Mouse (Mus musculus): ENCODE measurements around the gene Gm10310. TPM values are rescaled to one million over a fixed set of nuclear protein-coding genes. Genes with fewer than 3 reads are reported as not detected.
"Not testable (repeated sequence)": the region's sequence is repeated elsewhere in the genome, so short reads cannot be mapped to it uniquely, and the experiment has no call there.

Gene Gm10310
- not detected for total RNA-seq (2021)
- long read RNA-seq, experiment 1, result 0 reads
- long read RNA-seq, experiment 2, result 0 reads

DNA sequence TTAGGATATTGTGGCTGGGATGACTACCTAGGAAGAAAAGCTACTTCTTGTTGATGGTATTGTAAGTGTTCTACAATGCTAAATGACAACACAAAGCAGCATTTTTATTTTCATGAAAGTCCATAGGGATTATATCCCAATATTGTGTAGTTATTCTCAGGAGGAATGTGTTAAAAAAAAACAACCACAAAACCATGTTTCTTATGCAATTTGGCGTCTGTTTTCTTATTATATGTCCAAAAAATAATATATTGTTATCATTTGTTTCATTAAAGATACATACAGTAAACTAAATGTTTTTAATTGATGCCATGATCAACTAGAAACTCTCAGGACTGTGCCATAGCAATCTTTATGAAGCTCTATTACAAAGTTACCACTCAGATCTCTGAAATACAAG lies at the start of gene Gm10310:
TSS of gene Gm10310 (minus strand) at position 101 of the 400 bp plus-strand sequence.
- not testable (repeated sequence) for DNase-seq (ENCODE audit: low spot score in 2 of 2)

DNA sequence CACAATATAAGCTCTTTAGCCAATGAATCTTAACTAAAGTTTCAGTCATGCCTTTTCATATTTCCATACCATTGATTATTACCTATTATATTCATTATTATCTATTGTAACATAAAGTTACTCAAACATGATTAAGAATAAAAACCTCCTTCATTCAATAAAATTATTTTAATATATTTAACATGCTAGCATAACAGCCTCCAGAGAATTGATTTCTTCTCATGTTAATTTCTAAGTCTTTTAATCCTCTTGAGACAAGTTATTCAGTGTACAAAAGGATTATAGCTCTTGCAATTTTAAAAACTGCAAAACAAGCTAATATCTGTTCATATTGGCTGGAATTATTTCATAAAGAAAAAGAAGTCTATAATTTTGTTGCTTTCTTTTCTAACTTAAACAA lies 45.2 kb upstream of the Gm10310 start, which contains the start of gene Olfr821:
TSS of gene Olfr821 (plus strand) at position 301 of the 400 bp plus-strand sequence.
- DNase-seq (ENCODE audit: low spot score in 2 of 2), result no peak

DNA sequence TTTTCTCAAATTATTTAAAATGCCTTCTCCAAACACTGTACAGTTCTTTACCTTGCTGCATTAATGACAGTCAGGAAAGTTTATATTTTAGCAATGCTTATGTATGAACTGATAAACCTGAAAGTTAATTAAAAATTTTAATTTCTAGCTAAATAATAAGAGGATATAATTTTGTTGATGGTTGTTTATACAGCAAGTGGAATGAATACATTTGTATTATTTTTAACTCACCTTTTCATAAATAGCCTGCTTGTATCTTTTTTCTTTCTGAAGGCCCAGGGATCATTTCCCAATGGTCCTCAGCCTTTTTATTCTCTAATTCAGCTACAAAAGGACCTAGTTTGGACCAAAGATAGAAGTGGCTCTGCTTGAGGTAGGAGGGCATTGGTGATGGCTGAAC lies 27.5 kb upstream of the Gm10310 start, which contains the start of gene Olfr820:
TSS of gene Olfr820 (plus strand) at position 301 of the 400 bp plus-strand sequence.
- no peak for DNase-seq (ENCODE audit: low spot score in 2 of 2)

DNA sequence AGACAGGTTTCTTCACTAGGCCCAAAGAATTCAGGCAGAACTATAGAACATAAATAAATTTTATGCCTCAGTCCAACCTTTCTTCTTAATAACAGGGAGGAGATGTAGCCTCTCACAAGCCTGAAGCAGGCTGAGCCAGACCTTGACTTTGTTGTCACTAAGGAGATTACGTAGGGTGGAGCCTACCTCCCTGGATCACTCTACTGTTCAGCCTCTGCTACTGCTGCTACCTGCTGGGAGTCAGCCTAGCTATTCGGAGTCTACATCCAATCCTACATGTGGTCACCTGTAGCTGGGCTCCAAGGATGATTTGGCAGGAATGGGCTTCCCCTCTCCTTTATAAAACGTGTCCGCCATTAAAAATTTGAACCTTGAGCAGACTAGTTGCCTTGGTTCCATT lies 20.5 kb upstream of the Gm10310 start:
- DNase-seq (ENCODE audit: low spot score in 2 of 2), result not testable (repeated sequence)

DNA sequence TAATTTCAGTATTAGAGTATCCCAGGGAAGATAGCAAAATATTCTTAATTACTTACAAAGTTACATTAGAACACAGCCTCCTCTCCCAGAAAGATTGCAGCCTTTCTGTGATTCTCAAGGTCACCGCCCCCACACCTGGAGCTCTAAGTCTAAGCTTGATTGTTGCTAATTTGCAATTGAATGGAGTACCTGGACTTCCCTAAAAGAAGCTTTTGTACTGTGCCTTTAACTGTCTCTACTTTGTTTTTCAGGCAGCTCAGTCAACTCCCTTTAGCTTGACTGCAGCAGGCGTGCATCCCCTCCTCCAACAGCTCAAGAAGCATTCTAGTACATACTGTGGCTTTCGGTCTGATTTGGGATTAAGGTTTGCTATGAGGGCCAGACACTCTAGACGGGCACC lies 19.2 kb upstream of the Gm10310 start:
- DNase-seq (ENCODE audit: low spot score in 2 of 2), result not testable (repeated sequence)

DNA sequence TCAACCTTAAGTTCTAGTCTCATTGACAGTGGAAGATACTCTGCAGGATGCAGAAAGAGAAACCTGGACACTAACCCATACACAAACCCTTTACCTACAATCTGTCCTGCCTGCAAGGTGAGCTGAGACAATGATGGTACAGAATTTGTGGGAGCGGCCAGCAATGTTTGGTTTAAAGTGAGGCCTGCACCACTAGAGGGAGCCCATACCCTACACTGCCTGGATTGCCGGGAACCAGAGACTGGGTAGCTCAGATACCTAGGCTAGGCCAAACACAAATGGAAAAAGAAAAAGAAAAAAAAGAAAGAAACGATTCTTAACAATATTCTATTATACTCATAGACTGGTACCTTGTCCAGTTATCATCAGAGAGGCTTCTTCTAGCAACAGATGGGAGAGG lies 3.0 kb downstream of the Gm10310 start:
- not testable (repeated sequence) for DNase-seq (ENCODE audit: low spot score in 2 of 2)

DNA sequence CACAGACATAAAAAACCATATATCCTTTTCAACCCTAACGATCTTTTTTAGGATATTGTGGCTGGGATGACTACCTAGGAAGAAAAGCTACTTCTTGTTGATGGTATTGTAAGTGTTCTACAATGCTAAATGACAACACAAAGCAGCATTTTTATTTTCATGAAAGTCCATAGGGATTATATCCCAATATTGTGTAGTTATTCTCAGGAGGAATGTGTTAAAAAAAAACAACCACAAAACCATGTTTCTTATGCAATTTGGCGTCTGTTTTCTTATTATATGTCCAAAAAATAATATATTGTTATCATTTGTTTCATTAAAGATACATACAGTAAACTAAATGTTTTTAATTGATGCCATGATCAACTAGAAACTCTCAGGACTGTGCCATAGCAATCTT lies 8.8 kb downstream of the Gm10310 start, which contains the start of gene Olfr247:
TSS of gene Olfr247 (minus strand) at position 101 of the 400 bp plus-strand sequence.
- DNase-seq (ENCODE audit: low spot score in 2 of 2), result not testable (repeated sequence)

DNA sequence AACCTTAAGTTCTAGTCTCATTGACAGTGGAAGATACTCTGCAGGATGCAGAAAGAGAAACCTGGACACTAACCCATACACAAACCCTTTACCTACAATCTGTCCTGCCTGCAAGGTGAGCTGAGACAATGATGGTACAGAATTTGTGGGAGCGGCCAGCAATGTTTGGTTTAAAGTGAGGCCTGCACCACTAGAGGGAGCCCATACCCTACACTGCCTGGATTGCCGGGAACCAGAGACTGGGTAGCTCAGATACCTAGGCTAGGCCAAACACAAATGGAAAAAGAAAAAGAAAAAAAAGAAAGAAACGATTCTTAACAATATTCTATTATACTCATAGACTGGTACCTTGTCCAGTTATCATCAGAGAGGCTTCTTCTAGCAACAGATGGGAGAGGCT lies 11.9 kb downstream of the Gm10310 start:
- DNase-seq (ENCODE audit: low spot score in 2 of 2), result not testable (repeated sequence)

DNA sequence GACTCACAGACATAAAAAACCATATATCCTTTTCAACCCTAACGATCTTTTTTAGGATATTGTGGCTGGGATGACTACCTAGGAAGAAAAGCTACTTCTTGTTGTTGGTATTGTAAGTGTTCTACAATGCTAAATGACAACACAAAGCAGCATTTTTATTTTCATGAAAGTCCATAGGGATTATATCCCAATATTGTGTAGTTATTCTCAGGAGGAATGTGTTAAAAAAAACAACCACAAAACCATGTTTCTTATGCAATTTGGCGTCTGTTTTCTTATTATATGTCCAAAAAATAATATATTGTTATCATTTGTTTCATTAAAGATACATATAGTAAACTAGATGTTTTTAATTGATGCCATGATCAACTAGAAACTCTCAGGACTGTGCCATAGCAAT lies 17.7 kb downstream of the Gm10310 start, which contains the start of gene Olfr819:
TSS of gene Olfr819 (minus strand) at position 101 of the 400 bp plus-strand sequence.
- not testable (repeated sequence) for DNase-seq (ENCODE audit: low spot score in 2 of 2)

DNA sequence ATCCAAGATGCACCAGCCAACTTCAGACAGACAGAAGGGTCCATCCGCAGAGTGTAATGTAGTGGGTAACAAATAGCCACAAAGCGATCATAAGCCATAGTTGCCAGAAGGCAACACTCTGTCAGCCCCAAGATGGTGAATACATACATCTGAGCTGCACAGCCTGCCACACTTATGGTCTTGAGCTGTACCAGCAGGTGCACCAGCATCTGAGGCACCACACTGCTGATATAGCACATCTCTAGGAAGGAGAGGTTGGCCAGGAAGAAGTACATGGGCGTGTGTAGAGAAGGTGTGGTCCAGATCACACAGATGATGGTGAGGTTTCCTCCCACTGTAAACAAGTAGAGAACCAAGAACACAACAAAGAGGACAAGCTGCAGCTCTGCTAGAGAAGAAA lies 18.6 kb downstream of the Gm10310 start:
- DNase-seq (ENCODE audit: low spot score in 2 of 2), result not testable (repeated sequence)

DNA sequence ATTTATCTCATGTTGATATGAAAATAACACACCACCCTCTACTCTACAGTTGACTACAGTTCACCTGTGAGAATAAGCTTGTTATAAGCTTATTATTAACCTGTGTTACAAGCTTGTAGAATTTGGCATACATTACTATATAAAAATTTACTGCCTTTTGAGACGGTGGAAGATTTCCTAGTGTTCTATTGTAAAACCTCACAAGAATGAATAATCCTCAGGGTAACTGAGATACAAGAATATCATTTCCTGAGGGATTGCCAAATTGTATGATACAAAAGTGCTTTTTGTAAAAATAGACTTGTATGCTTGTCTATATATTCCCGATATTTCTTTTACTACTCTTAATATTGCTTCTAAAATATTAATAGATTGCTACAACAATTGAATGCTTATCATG lies 35.9 kb downstream of the Gm10310 start, which contains the start of gene Olfr818:
TSS of gene Olfr818 (minus strand) at position 101 of the 400 bp plus-strand sequence.
- no peak for DNase-seq (ENCODE audit: low spot score in 2 of 2)

Other genes starting within 250 kb of the Gm10310 start
- gene Olfr806, start 243.1 kb downstream of the Gm10310 start, total RNA-seq (2021), result not detected
- gene Olfr807, start 227.3 kb downstream of the Gm10310 start, total RNA-seq (2021), result not detected
- not detected for gene Olfr808, start 219.6 kb downstream of the Gm10310 start, total RNA-seq (2021)
- gene Olfr809, start 210.4 kb downstream of the Gm10310 start, total RNA-seq (2021), result not detected
- gene Olfr810, start 190.1 kb downstream of the Gm10310 start, total RNA-seq (2021), result not detected
- not detected for gene Olfr811, start 180.7 kb downstream of the Gm10310 start, total RNA-seq (2021)
- gene Olfr812, start 139.0 kb downstream of the Gm10310 start, total RNA-seq (2021), result not detected
- gene Olfr813, start 129.7 kb downstream of the Gm10310 start, total RNA-seq (2021), result not detected
- gene Olfr814, start 105.2 kb downstream of the Gm10310 start, total RNA-seq (2021), result not detected
- not detected for gene Olfr815, start 79.2 kb downstream of the Gm10310 start, total RNA-seq (2021)
- not detected for gene Olfr816, start 69.5 kb downstream of the Gm10310 start, total RNA-seq (2021)
- gene Olfr818, start 36.0 kb downstream of the Gm10310 start, total RNA-seq (2021), result not detected
- not detected for gene Olfr819, start 17.8 kb downstream of the Gm10310 start, total RNA-seq (2021)
- not detected for gene Olfr247, start 8.9 kb downstream of the Gm10310 start, total RNA-seq (2021)
- gene Olfr820, start 27.6 kb upstream of the Gm10310 start, total RNA-seq (2021), result not detected
- gene Olfr821, start 45.3 kb upstream of the Gm10310 start, total RNA-seq (2021), result not detected
- not detected for gene Olfr822, start 86.1 kb upstream of the Gm10310 start, total RNA-seq (2021)
- gene Olfr823, start 130.3 kb upstream of the Gm10310 start, total RNA-seq (2021), result not detected
- not detected for gene Olfr824, start 144.9 kb upstream of the Gm10310 start, total RNA-seq (2021)
- not detected for gene Olfr825, start 181.7 kb upstream of the Gm10310 start, total RNA-seq (2021)
- not detected for gene Olfr826, start 199.1 kb upstream of the Gm10310 start, total RNA-seq (2021)
- not detected for gene Olfr827, start 229.3 kb upstream of the Gm10310 start, total RNA-seq (2021)